Mouse (Mus musculus) liver, embryonic 14 days (tissue): ENCODE data around the gene Slc38a11. TPM values are rescaled to one million over a fixed set of nuclear protein-coding genes. Genes with fewer than 3 reads are reported as not detected.

Source experiments
- polyA plus RNA-seq: library from polyadenylated mRNA; depleted of rRNA; stranded (reverse); fragments of >200 nt; gene quantifications from 2 replicates; pipeline ENCODE4 v1.2.3, GENCODE M21; 2012; rRNA removed

Slc38a11 gene
- not detected in 2 replicates for polyA plus RNA-seq

GRCm38 (mm10) chr2:65363828-65364497 lies at the start of gene Slc38a11:
Gene Slc38a11, minus strand, starts transcription at chr2:65364034.

Other genes with a start within 250 kb of the Slc38a11 start
- gene Cobll1, start 124.6 kb downstream of the Slc38a11 start, polyA plus RNA-seq, result 2.5 and 3.0 TPM in 2 replicates
- 0.02 TPM in 2 replicates for gene Scn3a, start 203.6 kb upstream of the Slc38a11 start, polyA plus RNA-seq